In genomic region chr15:98871070-98871915, GRCm38 (mm10) we compare ENCODE assay signal across 8 mouse cellular contexts. TPM values are rescaled to one million over a fixed set of nuclear protein-coding genes. Genes with fewer than 3 reads are reported as not detected.
DNase-seq lines count a peak whose midpoint lies in the region; ATAC-seq lines count a peak whose summit lies in the region.

Kmt2d (minus strand) TSS chr15:98871204.

- WGBS in kidney, embryonic 15.5 days, result under 1% methylated on average over 70 of the region's 94 CpGs
- under 1% methylated on average over 92 of the region's 94 CpGs for WGBS in midbrain, embryonic 10.5 days

- intact Hi-C loops in heart, postnatal 10 days (cut with DNase I), result no loop called here
- intact Hi-C loops in left cerebral cortex, postnatal 25 days (cut with DNase I), result no loop called here

- H3K9ac ChIP-seq in kidney, embryonic 15.5 days, result peak within 1 kb of the TSS; percentile 99

- H3K27ac ChIP-seq in kidney, embryonic 15.5 days, result peak within 1 kb of the TSS; percentile 98
- H3K27ac ChIP-seq in midbrain, embryonic 10.5 days (replicated peaks), result peak within 1 kb of the TSS; percentile 99

- peak; percentile 69 for ATAC-seq in kidney, embryonic 15.5 days (replicated peaks; ENCODE audit: low FRiP score)

- H3K9me3 ChIP-seq in kidney, embryonic 15.5 days (replicated peaks), result no peaks in the 10 kb centered on the region
- no peaks in the 10 kb centered on the region for H3K9me3 ChIP-seq in erythroblast, embryonic 14.5 days (ENCODE audit: control insufficient read depth, low read length)
- no peaks in the 10 kb centered on the region for H3K9me3 ChIP-seq in midbrain, embryonic 10.5 days (replicated peaks)

- DNase-seq in kidney, adult 9 months, result no peak
- DNase-seq in Muller cell, postnatal 12 days (ENCODE audit: inconsistent ontology term), result peak; percentile 61
- no peak for DNase-seq in heart, postnatal 10 days
- no peak for DNase-seq in left cerebral cortex, postnatal 25 days (ENCODE audit: low spot score in 2 of 2)
- DNase-seq in midbrain, embryonic 10.5 days (ENCODE audit: low spot score), result no peak
- DNase-seq in right cerebral cortex, postnatal 10 days (ENCODE audit: low spot score in 2 of 2), result no peak

- H3K4me1 ChIP-seq in kidney, embryonic 15.5 days, result peaks cover 42% of the 10 kb centered on the region
- H3K4me1 ChIP-seq in erythroblast, embryonic 14.5 days (ENCODE audit: control insufficient read depth), result peaks cover 56% of the 10 kb centered on the region
- H3K4me1 ChIP-seq in midbrain, embryonic 10.5 days, result peaks cover 49% of the 10 kb centered on the region

- H3K27me3 ChIP-seq in kidney, embryonic 15.5 days, result no peaks in the 10 kb centered on the region
- H3K27me3 ChIP-seq in erythroblast, embryonic 14.5 days (ENCODE audit: control insufficient read depth), result no peaks in the 10 kb centered on the region
- no peaks in the 10 kb centered on the region for H3K27me3 ChIP-seq in midbrain, embryonic 10.5 days (ENCODE audit: low read depth, poor library complexity, severe bottlenecking)

- peak within 1 kb of the TSS; percentile 99 for H3K4me3 ChIP-seq in kidney, embryonic 15.5 days (replicated peaks)
- H3K4me3 ChIP-seq in erythroblast, embryonic 14.5 days (replicated peaks), result peak within 1 kb of the TSS; percentile 99
- H3K4me3 ChIP-seq in midbrain, embryonic 10.5 days, result peak within 1 kb of the TSS; percentile 99

- peak within 1 kb of the TSS; percentile 97 for H3K4me2 ChIP-seq in kidney, embryonic 15.5 days

- peaks cover 4% of the 10 kb centered on the region for H3K36me3 ChIP-seq in kidney, embryonic 15.5 days
- peaks cover 27% of the 10 kb centered on the region for H3K36me3 ChIP-seq in erythroblast, embryonic 14.5 days (ENCODE audit: control insufficient read depth)
- H3K36me3 ChIP-seq in midbrain, embryonic 10.5 days, result peaks cover 17% of the 10 kb centered on the region

RNA-seq across cellular contexts. Expression of gene Kmt2d, which starts in this region (rescaled TPM):
- 12.3 and 13.3 TPM in 2 replicates for polyA plus RNA-seq in kidney, embryonic 15.5 days (2015; fragmentation: Nextera tagmentation; extraction: Ambion mirVana)
- polyA plus RNA-seq in erythroblast, embryonic 14.5 days (2012), result 1.5 and 2.6 TPM in 2 replicates
- 10 to 100 TPM; 63.0 to 72.1 TPM for total RNA-seq in heart, postnatal 10 days (2021)
- 10 to 100 TPM; 78.0 to 80.2 TPM for total RNA-seq in left cerebral cortex, postnatal 25 days (2021)
- 9.1 and 10.1 TPM in 2 replicates for polyA plus RNA-seq in midbrain, embryonic 10.5 days (2016; fragmentation: Nextera tagmentation; extraction: Ambion mirVana)
